Mouse (Mus musculus) neural tube, embryonic 13.5 days (tissue): ENCODE measurements around the gene Col6a1. TPM values are rescaled to one million over a fixed set of nuclear protein-coding genes. Genes with fewer than 3 reads are reported as not detected.

ENCODE experiments used
- ATAC-seq: fragments of 200-750 bp; cut with Nextera tagmentation; 2 replicates; pipeline ENCODE4 v1.8.0; 2017; ENCODE audit warnings: low read depth, mild to moderate bottlenecking, moderate TSS enrichment, moderate library complexity
- H3K27ac ChIP-seq: fragments of 300-500 bp; sonication (generic); replicated peaks from 2 replicates; pipeline ENCODE4 v1.5.1; 2015; ENCODE audit warnings: moderate library complexity, mild to moderate bottlenecking, inconsistent platforms
- H3K27me3 ChIP-seq: fragments of 300-500 bp; sonication (generic); 2 replicates; pipeline ENCODE4 v1.6.1; 2015; ENCODE audit warnings: mild to moderate bottlenecking, inconsistent platforms
- H3K36me3 ChIP-seq: fragments of 300-500 bp; sonication (generic); 2 replicates; pipeline ENCODE4 v1.6.1; 2015; ENCODE audit warnings: mild to moderate bottlenecking, inconsistent platforms
- H3K4me1 ChIP-seq: fragments of 300-500 bp; sonication (generic); replicated peaks from 2 replicates; pipeline ENCODE4 v1.6.1; 2015; ENCODE audit warnings: inconsistent platforms
- H3K4me2 ChIP-seq: fragments of 300-500 bp; sonication (generic); 2 replicates; pipeline ENCODE4 v1.6.1; 2015; ENCODE audit warnings: inconsistent platforms, mild to moderate bottlenecking, moderate library complexity
- H3K4me3 ChIP-seq: fragments of 300-500 bp; sonication (generic); 2 replicates; pipeline ENCODE4 v1.5.1; 2015; ENCODE audit warnings: mild to moderate bottlenecking, inconsistent platforms
- H3K9ac ChIP-seq: fragments of 300-500 bp; sonication (generic); 2 replicates; pipeline ENCODE4 v1.6.1; 2015; ENCODE audit warnings: moderate library complexity, mild to moderate bottlenecking, inconsistent platforms
- H3K9me3 ChIP-seq: fragments of 300-500 bp; sonication (generic); 2 replicates; pipeline ENCODE4 v1.6.1; 2016; ENCODE audit warnings: inconsistent platforms
- WGBS: fragments of 180-500 bp; shearing (Covaris S2); methylation state at CpG from one replicate; pipeline ENCODE4 v1.1.7; 2015; 5-methylcytosine and 5-hydroxymethylcytosine counted together
- polyA plus RNA-seq: library from polyadenylated mRNA; unstranded; fragments of >200 nt; fragmentation: Nextera tagmentation; extraction: Ambion mirVana; gene quantifications from 2 replicates; pipeline ENCODE4 v1.2.1, GENCODE M21; 2015

The Col6a1 gene
- polyA plus RNA-seq, 1 experiment from 2014 or later, result 28.1 TPM

- H3K36me3 ChIP-seq, result no peaks in the 10 kb centered on the region
- 57% methylated on average over 7 of the region's 7 CpGs for WGBS
Observed at GRCm38 (mm10) chr10:76668947-76669284, 57.1 kb downstream of the Col6a1 start.

GRCm38 (mm10) chr10:76668261-76668946, 57.6 kb downstream of the Col6a1 start:
- Histone ChIP-seq H3K4me1 (no peaks in the 10 kb centered on the region), H3K9me3 (peaks cover 12% of the 10 kb centered on the region), H3K27ac (no peak overlapping the region), H3K4me3 (no peak overlapping the region), H3K4me2 (no peak overlapping the region), H3K27me3 (no peaks in the 10 kb centered on the region), H3K9ac (no peak overlapping the region), H3K36me3 (no peaks in the 10 kb centered on the region)
- ATAC-seq, result no peak
- 88% methylated on average over 4 of the region's 4 CpGs for WGBS

More at GRCm38 (mm10) chr10:76668947-76669284, 57.1 kb downstream of the Col6a1 start:
- Histone ChIP-seq H3K27ac (no peak overlapping the region), H3K4me2 (no peak overlapping the region), H3K4me3 (no peak overlapping the region), H3K9ac (no peak overlapping the region), H3K4me1 (no peaks in the 10 kb centered on the region), H3K9me3 (peaks cover 12% of the 10 kb centered on the region), H3K27me3 (no peaks in the 10 kb centered on the region)
- ATAC-seq, result no peak

GRCm38 (mm10) chr10:76667197-76667805, 58.7 kb downstream of the Col6a1 start:
- 91% methylated on average over 1 of the region's 1 CpGs for WGBS
- no peaks in the 10 kb centered on the region for H3K36me3 ChIP-seq
- no peak overlapping the region for H3K4me2 ChIP-seq
- no peaks in the 10 kb centered on the region for H3K27me3 ChIP-seq
- H3K27ac ChIP-seq, result no peak overlapping the region
- no peak for ATAC-seq
- no peak overlapping the region for H3K4me3 ChIP-seq
- no peaks in the 10 kb centered on the region for H3K4me1 ChIP-seq
- no peak overlapping the region for H3K9ac ChIP-seq
- H3K9me3 ChIP-seq, result peaks cover 12% of the 10 kb centered on the region

GRCm38 (mm10) chr10:76665551-76665950, 60.4 kb downstream of the Col6a1 start:
- H3K4me2 ChIP-seq, result no peak overlapping the region
- ATAC-seq, result no peak

GRCm38 (mm10) chr10:76664156-76665115, 61.5 kb downstream of the Col6a1 start:
- Histone ChIP-seq H3K9me3 (peaks cover 12% of the 10 kb centered on the region), H3K4me3 (no peak overlapping the region), H3K9ac (no peak overlapping the region), H3K4me2 (no peak overlapping the region), H3K27me3 (no peaks in the 10 kb centered on the region), H3K4me1 (no peaks in the 10 kb centered on the region), H3K36me3 (no peaks in the 10 kb centered on the region), H3K27ac (no peak overlapping the region)
- 84% methylated on average over 20 of the region's 20 CpGs for WGBS
- no peak for ATAC-seq

More at GRCm38 (mm10) chr10:76665551-76665950, 60.4 kb downstream of the Col6a1 start:
- WGBS, result 90% methylated on average over 11 of the region's 11 CpGs
- no peak overlapping the region for H3K4me3 ChIP-seq
- H3K9ac ChIP-seq, result no peak overlapping the region
- no peak overlapping the region for H3K27ac ChIP-seq
- H3K27me3 ChIP-seq, result no peaks in the 10 kb centered on the region
- H3K9me3 ChIP-seq, result peaks cover 12% of the 10 kb centered on the region
- H3K4me1 ChIP-seq, result no peaks in the 10 kb centered on the region
- H3K36me3 ChIP-seq, result no peaks in the 10 kb centered on the region

Other genes starting within 250 kb of the Col6a1 start
- gene Lss, start 194.6 kb downstream of the Col6a1 start, polyA plus RNA-seq, result 35.5 and 38.7 TPM in 2 replicates
- gene Spatc1l, start 163.9 kb downstream of the Col6a1 start, polyA plus RNA-seq, result not detected in 2 replicates
- gene Ftcd, start 150.5 kb downstream of the Col6a1 start, polyA plus RNA-seq, result not detected in 2 replicates
- 31.7 and 35.0 TPM in 2 replicates for gene Col6a2, start 102.5 kb downstream of the Col6a1 start, polyA plus RNA-seq
- 118 and 146 TPM in 2 replicates for gene Pcbp3, start 235.7 kb upstream of the Col6a1 start, polyA plus RNA-seq